Mouse (Mus musculus) liver, adult 2 months (tissue): ENCODE results near the gene Ints14. TPM values are rescaled to one million over a fixed set of nuclear protein-coding genes. Genes with fewer than 3 reads are reported as not detected.

Experiments used
- DNase-seq: peaks from one replicate; pipeline ENCODE4 v3.0.0-alpha.2; 2011; ENCODE audit warnings: low read depth, low spot score; ENCODE audit errors: extremely low read depth
- H3K27ac ChIP-seq: fragments of 200-500 bp; replicated peaks from 2 replicates; pipeline ENCODE4 v1.5.1; 2012; ENCODE audit warnings: low read depth, mild to moderate bottlenecking, control low read depth, inconsistent platforms, low read length; ENCODE audit not compliant: insufficient read depth
- H3K27me3 ChIP-seq: fragments of 200-500 bp; 2 replicates; pipeline ENCODE4 v1.6.1; 2012; ENCODE audit warnings: mild to moderate bottlenecking, moderate library complexity, low read length, inconsistent platforms; ENCODE audit not compliant: control insufficient read depth, insufficient read depth
- H3K36me3 ChIP-seq: fragments of 200-500 bp; 2 replicates; pipeline ENCODE4 v1.6.1; 2012; ENCODE audit warnings: low read length, inconsistent platforms; ENCODE audit not compliant: control insufficient read depth, insufficient read depth
- H3K4me1 ChIP-seq: fragments of 200-500 bp; 2 replicates; pipeline ENCODE4 v1.6.1; 2011; ENCODE audit warnings: low read length; ENCODE audit not compliant: control insufficient read depth, insufficient read depth
- H3K4me3 ChIP-seq: fragments of 200-500 bp; 2 replicates; pipeline ENCODE4 v1.5.1; 2011; ENCODE audit warnings: low read depth, mild to moderate bottlenecking, control low read depth, low read length, moderate library complexity; ENCODE audit not compliant: insufficient read depth
- H3K79me2 ChIP-seq: fragments of 200-500 bp; 2 replicates; pipeline ENCODE4 v1.6.1; 2012; ENCODE audit warnings: inconsistent platforms, mild to moderate bottlenecking, low read length, moderate library complexity; ENCODE audit not compliant: control insufficient read depth, insufficient read depth
- H3K9ac ChIP-seq: fragments of 200-500 bp; 2 replicates; pipeline ENCODE4 v1.6.1; 2012; ENCODE audit warnings: low read depth, mild to moderate bottlenecking, control low read depth, inconsistent platforms, low read length
- CTCF ChIP-seq: fragments of 200-500 bp; IDR thresholded peaks from 2 replicates; pipeline ENCODE4 v1.5.1; 2011; ENCODE audit warnings: low read depth, low read length, control low read depth
- POLR2A ChIP-seq: fragments of 200-500 bp; IDR thresholded peaks from 2 replicates; pipeline ENCODE4 v1.6.1; 2011; ENCODE audit warnings: low read length, control low read depth; ENCODE audit not compliant: insufficient read depth; ENCODE audit errors: extremely low read depth
- WGBS: fragments of 180-500 bp; shearing (Covaris S2); methylation state at CpG from one replicate; pipeline ENCODE4 v1.1.7; 2018; 5-methylcytosine and 5-hydroxymethylcytosine counted together
- polyA plus RNA-seq: library from polyadenylated mRNA; depleted of rRNA; stranded (reverse); fragments of >200 nt; gene quantifications from 2 replicates; pipeline ENCODE4 v1.2.3, GENCODE M21; 2012; rRNA removed
- total RNA-seq: library from RNA; depleted of rRNA; stranded (reverse); fragments of >200 nt; gene quantifications from 2 replicates; pipeline ENCODE4 v1.2.3, GENCODE M21; 2014; rRNA removed

The Ints14 gene
- total RNA-seq (5.4 and 6.7 TPM in 2 replicates), polyA plus RNA-seq (4.7 and 5.7 TPM in 2 replicates)

- Histone ChIP-seq H3K9ac (peak within 1 kb of the TSS; percentile 90), H3K4me1 (peaks cover 9% of the 10 kb centered on the region), H3K36me3 (peaks cover 2% of the 10 kb centered on the region; the same call in 1 of the 2 replicates), H3K27me3 (no peaks in the 10 kb centered on the region), H3K4me3 (peak within 1 kb of the TSS; percentile 86), H3K27ac (peak within 1 kb of the TSS; percentile 69), H3K79me2 (0 out of 2 replicates have a peak, but pooled peaks cover 3% of the 10 kb centered on the region)
- 13% methylated on average over 29 of the region's 29 CpGs for WGBS
- peak; percentile 84 for DNase-seq
- TF ChIP-seq CTCF (peak; percentile 87), POLR2A (peak; percentile 85)
Observed at GRCm38 (mm10) chr9:64960117-64960977, at the start of gene Ints14. TSS of gene Ints14 (plus strand) at chr9:64960905.

- WGBS: 15% methylated on average over 4 of the region's 4 CpGs
- H3K27me3 ChIP-seq: no peaks in the 10 kb centered on the region
- H3K79me2 ChIP-seq: no peaks in the 10 kb centered on the region
- H3K4me1 ChIP-seq: peaks cover 12% of the 10 kb centered on the region
- TF ChIP-seq POLR2A (no peak), CTCF (no peak)
- no peak overlapping the region for H3K4me3 ChIP-seq
- H3K9ac ChIP-seq: no peak overlapping the region
- peak; percentile 80 for DNase-seq
- H3K27ac ChIP-seq: peak overlapping the region; percentile 90
- H3K36me3 ChIP-seq: peaks cover 44% of the 10 kb centered on the region
Observed at GRCm38 (mm10) chr9:64913406-64913805, 47.3 kb upstream of the Ints14 start.

- no peaks in the 10 kb centered on the region for H3K79me2 ChIP-seq
- 18% methylated on average over 2 of the region's 2 CpGs for WGBS
- peaks cover 47% of the 10 kb centered on the region for H3K36me3 ChIP-seq
- H3K4me1 ChIP-seq: peaks cover 12% of the 10 kb centered on the region
- no peak overlapping the region for H3K4me3 ChIP-seq
- no peak overlapping the region for H3K9ac ChIP-seq
- DNase-seq: peak; percentile 96
- no peaks in the 10 kb centered on the region for H3K27me3 ChIP-seq
- TF ChIP-seq CTCF (no peak), POLR2A (no peak)
- peak overlapping the region; percentile 90 for H3K27ac ChIP-seq
Observed at GRCm38 (mm10) chr9:64913973-64914372, 46.7 kb upstream of the Ints14 start.

- peaks cover 12% of the 10 kb centered on the region for H3K4me1 ChIP-seq
- H3K27me3 ChIP-seq: no peaks in the 10 kb centered on the region
- H3K4me3 ChIP-seq: no peak overlapping the region
- peaks cover 45% of the 10 kb centered on the region for H3K36me3 ChIP-seq
- 28% methylated on average over 4 of the region's 4 CpGs for WGBS
- H3K9ac ChIP-seq: no peak overlapping the region
- DNase-seq: peak; percentile 29
- no peaks in the 10 kb centered on the region for H3K79me2 ChIP-seq
- TF ChIP-seq POLR2A: no peak
- no peak for TF ChIP-seq CTCF
- no peak overlapping the region for H3K27ac ChIP-seq
Observed at GRCm38 (mm10) chr9:64914629-64915028, 46.1 kb upstream of the Ints14 start.

GRCm38 (mm10) chr9:64918560-64918959, 42.1 kb upstream of the Ints14 start:
- H3K9ac ChIP-seq: no peak overlapping the region
- DNase-seq: no peak
- no peak for TF ChIP-seq POLR2A
- no peak for TF ChIP-seq CTCF
- H3K79me2 ChIP-seq: no peaks in the 10 kb centered on the region
- H3K4me3 ChIP-seq: no peak overlapping the region
- H3K27me3 ChIP-seq: no peaks in the 10 kb centered on the region
- 77% methylated on average over 16 of the region's 16 CpGs for WGBS
- peaks cover 30% of the 10 kb centered on the region for H3K36me3 ChIP-seq
- no peak overlapping the region for H3K27ac ChIP-seq
- peaks cover 5% of the 10 kb centered on the region for H3K4me1 ChIP-seq

GRCm38 (mm10) chr9:64925771-64926170, 34.9 kb upstream of the Ints14 start:
- no peak for TF ChIP-seq CTCF
- TF ChIP-seq POLR2A: no peak
- no peaks in the 10 kb centered on the region for H3K27me3 ChIP-seq
- DNase-seq: no peak
- H3K4me1 ChIP-seq: no peaks in the 10 kb centered on the region
- H3K9ac ChIP-seq: no peak overlapping the region
- H3K79me2 ChIP-seq: no peaks in the 10 kb centered on the region
- no peak overlapping the region for H3K4me3 ChIP-seq
- no peak overlapping the region for H3K27ac ChIP-seq
- peaks cover 4% of the 10 kb centered on the region; the same call in 1 of the 2 replicates for H3K36me3 ChIP-seq
- 82% methylated on average over 5 of the region's 5 CpGs for WGBS
